Mouse (Mus musculus): ENCODE measurements around the gene Gatm. TPM values are rescaled to one million over a fixed set of nuclear protein-coding genes. Genes with fewer than 3 reads are reported as not detected.

Gene Gatm
- polyA plus RNA-seq, 1 experiment from 2014 or later, result 17.3 TPM

DNA sequence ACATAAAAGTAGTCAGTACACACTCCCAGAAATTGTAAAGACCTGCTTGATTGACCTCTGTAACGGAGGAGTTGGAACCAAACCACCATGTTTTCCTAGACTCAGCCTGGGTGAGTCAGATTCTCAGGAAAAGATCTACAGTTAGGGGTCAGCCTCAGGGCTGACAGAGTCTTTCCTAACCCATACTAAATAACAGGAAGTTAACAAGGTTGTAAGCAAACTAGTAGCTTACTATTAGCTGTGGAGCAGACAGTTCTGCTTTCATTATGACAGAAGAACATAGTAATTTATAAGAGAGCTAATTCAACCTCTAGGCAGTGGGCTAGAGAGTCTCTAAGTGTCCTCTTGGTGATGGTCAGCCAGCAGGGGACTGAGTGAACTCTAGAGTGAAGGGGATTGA lies 38.7 kb downstream of the Gatm start:
- no peak overlapping the region for H3K4me3 ChIP-seq
- no peak for ATAC-seq
- WGBS, result 81% methylated on average over 1 of the region's 1 CpGs
- H3K9me3 ChIP-seq (replicated peaks), result no peaks in the 10 kb centered on the region
- no peak overlapping the region for H3K27ac ChIP-seq
- H3K36me3 ChIP-seq (ENCODE audit: poor library complexity, severe bottlenecking), result no peaks in the 10 kb centered on the region
- no peaks in the 10 kb centered on the region for H3K27me3 ChIP-seq
- no peak overlapping the region for H3K4me2 ChIP-seq
- H3K4me1 ChIP-seq, result no peaks in the 10 kb centered on the region
- no peak overlapping the region for H3K9ac ChIP-seq

- Histone ChIP-seq H3K4me2 (no peak overlapping the region), H3K9me3 (replicated peaks) (no peaks in the 10 kb centered on the region), H3K36me3 (ENCODE audit: poor library complexity, severe bottlenecking) (no peaks in the 10 kb centered on the region), H3K4me1 (no peaks in the 10 kb centered on the region), H3K27ac (no peak overlapping the region), H3K27me3 (no peaks in the 10 kb centered on the region), H3K4me3 (no peak overlapping the region), H3K9ac (no peak overlapping the region)
- no peak for ATAC-seq
- 83% methylated on average over 4 of the region's 4 CpGs for WGBS
Observed at GRCm38 (mm10) chr2:122571326-122571725, 39.8 kb downstream of the Gatm start.

DNA sequence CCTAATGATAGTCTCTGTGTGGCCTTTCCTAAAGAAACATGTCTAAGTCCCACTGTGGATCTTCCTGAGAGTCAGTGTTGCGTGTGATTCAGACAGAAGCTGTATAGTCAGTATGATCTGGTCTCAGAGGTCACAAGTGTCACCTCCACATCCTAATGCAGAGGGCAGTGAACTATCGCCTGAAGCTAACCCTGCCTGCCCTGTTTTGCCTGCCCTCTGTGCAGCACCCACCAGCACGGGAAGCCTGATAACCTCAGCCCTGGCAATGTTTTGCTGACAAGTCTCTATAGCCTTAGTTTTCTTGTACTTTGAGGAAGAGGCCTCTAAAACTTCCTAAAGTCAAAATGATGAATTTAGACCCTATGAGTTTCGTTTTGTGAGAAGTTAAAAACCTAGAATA lies 40.7 kb downstream of the Gatm start:
- H3K4me2 ChIP-seq, result no peak overlapping the region
- no peak for ATAC-seq
- 81% methylated on average over 4 of the region's 4 CpGs for WGBS

GRCm38 (mm10) chr2:122569439-122569838 lies 41.7 kb downstream of the Gatm start:
- no peak overlapping the region for H3K27ac ChIP-seq
- peak; percentile 51; the same call in 1 of the 2 replicates for ATAC-seq
- 17% methylated on average over 3 of the region's 3 CpGs for WGBS
- H3K9ac ChIP-seq, result no peak overlapping the region
- H3K4me2 ChIP-seq, result no peak overlapping the region
- no peaks in the 10 kb centered on the region for H3K9me3 ChIP-seq (replicated peaks)
- H3K27me3 ChIP-seq, result no peaks in the 10 kb centered on the region
- no peaks in the 10 kb centered on the region for H3K4me1 ChIP-seq
- no peaks in the 10 kb centered on the region for H3K36me3 ChIP-seq (ENCODE audit: poor library complexity, severe bottlenecking)
- H3K4me3 ChIP-seq, result no peak overlapping the region

More for the DNA sequence above, 40.7 kb downstream of the Gatm start:
- no peak overlapping the region for H3K9ac ChIP-seq
- no peaks in the 10 kb centered on the region for H3K4me1 ChIP-seq
- H3K36me3 ChIP-seq (ENCODE audit: poor library complexity, severe bottlenecking), result no peaks in the 10 kb centered on the region
- H3K9me3 ChIP-seq (replicated peaks), result no peaks in the 10 kb centered on the region
- no peaks in the 10 kb centered on the region for H3K27me3 ChIP-seq
- H3K4me3 ChIP-seq, result no peak overlapping the region
- no peak overlapping the region for H3K27ac ChIP-seq

DNA sequence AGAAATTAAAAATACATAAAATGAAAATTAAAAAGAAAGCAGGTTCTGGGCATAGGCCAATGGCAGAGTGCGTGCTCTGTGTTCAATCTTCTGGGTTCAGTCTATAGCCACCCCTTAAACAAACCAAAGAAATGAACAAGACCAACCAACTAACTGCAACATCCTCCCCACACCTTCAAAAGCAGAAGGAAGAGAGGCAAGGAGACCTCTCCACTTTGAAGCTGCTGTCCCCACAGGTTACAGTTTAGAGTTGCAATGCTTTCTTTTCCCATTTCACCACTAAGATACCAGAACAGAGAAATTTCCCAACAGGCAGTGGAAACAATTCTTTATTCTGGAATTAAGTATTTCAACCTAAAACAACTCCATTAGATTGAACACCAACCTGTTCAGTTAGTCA lies 48.9 kb downstream of the Gatm start:
- H3K4me3 ChIP-seq, result no peak overlapping the region
- no peaks in the 10 kb centered on the region for H3K36me3 ChIP-seq (ENCODE audit: poor library complexity, severe bottlenecking)
- no peaks in the 10 kb centered on the region for H3K9me3 ChIP-seq (replicated peaks)
- no peak overlapping the region for H3K9ac ChIP-seq
- H3K27me3 ChIP-seq, result no peaks in the 10 kb centered on the region
- ATAC-seq, result no peak
- H3K4me2 ChIP-seq, result no peak overlapping the region
- H3K4me1 ChIP-seq, result no peaks in the 10 kb centered on the region
- WGBS, result 92% methylated on average over 1 of the region's 1 CpGs
- no peak overlapping the region for H3K27ac ChIP-seq

GRCm38 (mm10) chr2:122561221-122561620 lies 49.9 kb downstream of the Gatm start:
- WGBS, result 96% methylated on average over 5 of the region's 5 CpGs
- H3K9ac ChIP-seq, result no peak overlapping the region
- no peak overlapping the region for H3K4me3 ChIP-seq
- H3K27ac ChIP-seq, result no peak overlapping the region
- no peaks in the 10 kb centered on the region for H3K27me3 ChIP-seq
- no peaks in the 10 kb centered on the region for H3K36me3 ChIP-seq (ENCODE audit: poor library complexity, severe bottlenecking)
- H3K4me2 ChIP-seq, result no peak overlapping the region
- no peaks in the 10 kb centered on the region for H3K9me3 ChIP-seq (replicated peaks)
- ATAC-seq, result no peak
- H3K4me1 ChIP-seq, result no peaks in the 10 kb centered on the region

DNA sequence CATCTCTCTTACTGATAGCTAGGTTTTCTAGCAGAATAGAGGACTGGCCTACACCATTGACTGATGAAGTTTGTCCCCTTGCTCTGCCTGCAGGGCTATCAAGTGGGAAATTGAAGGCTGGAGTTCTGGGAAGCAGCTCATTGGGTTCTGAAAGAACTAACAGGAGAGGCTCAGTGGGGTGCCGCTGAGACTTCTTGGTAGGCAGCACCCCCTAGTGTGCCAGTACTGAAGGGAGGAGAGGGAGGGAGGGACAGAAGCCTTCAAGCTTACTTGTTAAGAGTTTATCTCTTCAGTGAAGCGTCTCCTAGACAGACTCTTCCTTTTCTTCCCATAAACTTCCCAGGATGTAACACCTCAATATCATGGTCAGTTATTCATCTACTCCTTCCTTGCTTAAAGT lies 52.8 kb downstream of the Gatm start:
- 31% methylated on average over 2 of the region's 2 CpGs for WGBS

More for the DNA sequence above, 52.8 kb downstream of the Gatm start:
- ATAC-seq, result no peak
- Histone ChIP-seq H3K9me3 (replicated peaks) (no peaks in the 10 kb centered on the region), H3K4me1 (no peaks in the 10 kb centered on the region), H3K9ac (no peak overlapping the region), H3K36me3 (ENCODE audit: poor library complexity, severe bottlenecking) (no peaks in the 10 kb centered on the region), H3K4me2 (no peak overlapping the region), H3K4me3 (no peak overlapping the region), H3K27me3 (no peaks in the 10 kb centered on the region), H3K27ac (no peak overlapping the region)

MicroRNA genes within 50 kb of the gene (microRNA counts, 519-probe panel; counts per million panel counts)
- 177 counts per million, percentile 53 among the panel's probes with 10 or more counts for microRNA mmu-miR-147

Small RNAs within 50 kb of the gene (microRNA-seq; reads per million reads assigned to microRNA genes)
- gene Mir147, result 7.0 reads per million, percentile 19 among the genes with 10 or more reads in this experiment

Other genes starting within 250 kb of the Gatm start
- 6.2 and 6.8 TPM in 2 replicates for gene Shf, start 242.1 kb downstream of the Gatm start, polyA plus RNA-seq (2015; fragmentation: Nextera tagmentation; extraction: Ambion mirVana)
- not detected in 2 replicates for gene Slc28a2, start 184.8 kb downstream of the Gatm start, polyA plus RNA-seq (2015; fragmentation: Nextera tagmentation; extraction: Ambion mirVana)
- not detected in 2 replicates for gene Gm14085, start 126.4 kb downstream of the Gatm start, polyA plus RNA-seq (2015; fragmentation: Nextera tagmentation; extraction: Ambion mirVana)
- gene AA467197, start 25.7 kb upstream of the Gatm start, polyA plus RNA-seq (2015; fragmentation: Nextera tagmentation; extraction: Ambion mirVana), result 0.60 TPM in 1 of 2 replicates, not detected in the other
- gene Slc30a4, start 91.4 kb upstream of the Gatm start, polyA plus RNA-seq (2015; fragmentation: Nextera tagmentation; extraction: Ambion mirVana), result 4.4 and 4.7 TPM in 2 replicates
- gene Bloc1s6, start 127.2 kb upstream of the Gatm start, polyA plus RNA-seq (2015; fragmentation: Nextera tagmentation; extraction: Ambion mirVana), result 84.9 and 88.8 TPM in 2 replicates
- 2.3 and 5.6 TPM in 2 replicates for gene Sqor, start 153.9 kb upstream of the Gatm start, polyA plus RNA-seq (2015; fragmentation: Nextera tagmentation; extraction: Ambion mirVana)

Data from forebrain, embryonic 13.5 days (tissue).